Mouse (Mus musculus): ENCODE results near the gene Olfr1252. TPM values are rescaled to one million over a fixed set of nuclear protein-coding genes. Genes with fewer than 3 reads are reported as not detected.

Gene Olfr1252
- not detected for total RNA-seq (2021)
- long read RNA-seq, experiment 1, result 0 reads
- long read RNA-seq, experiment 2, result 0 reads

DNA sequence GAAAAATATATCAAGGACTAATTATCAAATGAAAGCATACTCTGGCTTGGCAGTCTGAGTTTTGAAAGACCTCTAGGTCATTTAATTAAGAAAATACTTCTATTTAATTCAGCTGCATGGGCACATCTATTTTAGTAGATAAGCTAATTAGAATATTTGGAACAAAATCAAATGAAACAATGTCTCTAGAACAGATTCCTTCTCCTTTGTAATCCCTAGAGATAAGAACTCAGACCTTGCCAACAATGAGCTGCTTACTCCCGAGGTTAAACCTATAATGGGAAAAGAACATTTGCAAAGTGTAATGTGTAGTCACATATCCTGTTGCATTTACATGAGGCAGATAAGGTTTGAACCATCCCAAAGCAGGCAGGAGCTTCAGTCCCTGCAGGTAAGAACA is at the start of gene Olfr1252:
Gene Olfr1252, minus strand, starts transcription at position 101 of the 400 bp plus-strand sequence.
- no peak for DNase-seq (ENCODE audit: low spot score in 2 of 2)

- no peak for DNase-seq (ENCODE audit: low spot score in 2 of 2)
Measured at GRCm38 (mm10) chr2:89756990-89757389, 32.2 kb upstream of the Olfr1252 start, which contains the start of gene Olfr1253. Olfr1253 (minus strand) TSS chr2:89757090.

GRCm38 (mm10) chr2:89691980-89692379 is 32.8 kb downstream of the Olfr1252 start:
- DNase-seq (ENCODE audit: low spot score in 2 of 2), result no peak

GRCm38 (mm10) chr2:89671836-89672235 is 53.0 kb downstream of the Olfr1252 start, which contains the start of gene Olfr1251:
Olfr1251 (minus strand) TSS chr2:89671936.
- no peak for DNase-seq (ENCODE audit: low spot score in 2 of 2)

Other genes with a start within 250 kb of the Olfr1252 start
- gene Olfr1241, start 237.9 kb downstream of the Olfr1252 start, total RNA-seq (2021), result not detected
- gene Olfr1242, start 226.7 kb downstream of the Olfr1252 start, total RNA-seq (2021), result not detected
- not detected for gene Olfr1243, start 193.5 kb downstream of the Olfr1252 start, total RNA-seq (2021)
- not detected for gene Olfr1245, start 146.6 kb downstream of the Olfr1252 start, total RNA-seq (2021)
- gene Olfr1246, start 131.9 kb downstream of the Olfr1252 start, total RNA-seq (2021), result not detected
- gene Olfr1247, start 110.9 kb downstream of the Olfr1252 start, total RNA-seq (2021), result under 1 TPM; 0.07 to 0.08 TPM
- not detected for gene Olfr1248, start 106.8 kb downstream of the Olfr1252 start, total RNA-seq (2021)
- not detected for gene Olfr1249, start 90.0 kb downstream of the Olfr1252 start, total RNA-seq (2021)
- not detected for gene Olfr1250, start 63.5 kb downstream of the Olfr1252 start, total RNA-seq (2021)
- not detected for gene Olfr1251, start 53.1 kb downstream of the Olfr1252 start, total RNA-seq (2021)
- not detected for gene Olfr1253, start 32.1 kb upstream of the Olfr1252 start, total RNA-seq (2021)
- not detected for gene Olfr1254, start 68.6 kb upstream of the Olfr1252 start, total RNA-seq (2021)
- gene Olfr1255, start 87.0 kb upstream of the Olfr1252 start, total RNA-seq (2021), result not detected
- gene Olfr1256, start 116.5 kb upstream of the Olfr1252 start, total RNA-seq (2021), result not detected
- not detected for gene Olfr48, start 123.2 kb upstream of the Olfr1252 start, total RNA-seq (2021)
- gene Olfr1257, start 153.4 kb upstream of the Olfr1252 start, total RNA-seq (2021), result not detected
- gene Olfr1258, start 202.3 kb upstream of the Olfr1252 start, total RNA-seq (2021), result not detected
- gene Olfr1259, start 223.7 kb upstream of the Olfr1252 start, total RNA-seq (2021), result not detected
- gene Olfr1260, start 249.3 kb upstream of the Olfr1252 start, total RNA-seq (2021), result not detected